Mouse (Mus musculus): ENCODE results near the gene Creld1. TPM values are rescaled to one million over a fixed set of nuclear protein-coding genes. Genes with fewer than 3 reads are reported as not detected.

Gene Creld1
- total and polyA plus RNA-seq, 3 experiments = 3.4 to 12.9 (median 4.3) TPM

DNA sequence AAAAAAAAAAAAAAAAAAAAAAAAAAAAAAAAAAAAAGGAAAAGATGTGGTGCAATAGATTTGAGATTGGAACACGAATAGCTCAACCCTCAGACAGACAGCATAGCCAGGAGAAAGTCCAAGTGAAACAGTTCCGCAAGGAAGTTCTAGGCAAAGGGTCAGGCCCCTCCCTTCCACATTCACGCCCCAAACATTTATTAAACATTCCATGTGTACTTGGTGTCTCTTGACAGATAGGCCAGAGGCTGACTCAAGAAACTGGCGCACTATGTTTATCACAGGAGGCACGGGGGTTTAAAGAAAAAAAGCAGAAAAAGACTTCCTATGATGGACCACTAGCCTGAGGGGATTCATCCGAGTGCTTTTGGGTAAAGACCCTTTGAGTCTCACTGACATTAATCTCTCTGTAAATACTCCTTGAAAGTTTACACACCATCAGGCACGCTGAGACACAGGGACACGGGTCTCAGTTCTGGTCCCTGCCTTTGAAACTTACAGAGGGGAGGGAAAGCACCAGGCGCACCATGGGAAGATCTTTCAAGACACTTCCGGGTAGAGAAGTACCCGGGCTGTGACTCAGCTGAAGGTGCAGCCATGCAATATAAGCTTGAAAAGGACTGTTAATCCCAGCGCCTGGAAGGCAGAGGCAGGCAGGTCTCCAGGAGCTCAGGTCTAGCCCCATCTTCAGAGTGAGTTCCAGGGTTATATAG is 44.2 kb upstream of the Creld1 start:
- Histone ChIP-seq H3K9me3 (replicated peaks; ENCODE audit: low read length) (no peaks in the 10 kb centered on the region), H3K27ac (ENCODE audit: insufficient read depth, low read depth) (no peak overlapping the region), H3K27me3 (replicated peaks) (no peaks in the 10 kb centered on the region), H3K79me2 (replicated peaks; ENCODE audit: control insufficient read depth, extremely low read depth, insufficient read depth, poor library complexity, severe bottlenecking) (peaks cover 13% of the 10 kb centered on the region), H3K4me2 (ENCODE audit: insufficient read depth, low read depth, poor library complexity, severe bottlenecking) (no peak overlapping the region), H3K4me1 (ENCODE audit: control insufficient read depth in 1 of 2, insufficient read depth in 2 of 2) (peaks cover 6 to 38% of the 10 kb centered on the region in 2 experiments), H3K4me3 (replicated peaks in 1 of 3; ENCODE audit: low read depth in 2 of 3, low read length in 2 of 3, poor library complexity in 1 of 3) (no peak overlapping the region), H3K9ac (ENCODE audit: insufficient read depth, low read depth) (no peak overlapping the region), H3K36me3 (replicated peaks in 1 of 2; ENCODE audit: control insufficient read depth in 1 of 2, insufficient read depth in 1 of 2, low read length in 1 of 2) (no peaks in the 10 kb centered on the region)
- dilution Hi-C loops (cut with MboI; ENCODE audit: extremely low pct_ligation_motif_present, extremely low pct_unique_long_range_greater_than_20kb, low sequenced_read_pairs) = no loop called here
- peak; percentile 57 for DNase-seq (ENCODE audit: extremely low read depth)
- in situ Hi-C loops (cut with MboI; ENCODE audit: low pct_ligation_motif_present, low pct_unique_long_range_greater_than_20kb, low sequenced_read_pairs) = no loop called here
- peak; percentile 75 for TF ChIP-seq ELF1 (IDR thresholded peaks at IDR 0.05; ENCODE audit: low read depth, low read length)
- no peak for TF ChIP-seq UBTF (IDR thresholded peaks at IDR 0.05; ENCODE audit: low read depth, low read length)

DNA sequence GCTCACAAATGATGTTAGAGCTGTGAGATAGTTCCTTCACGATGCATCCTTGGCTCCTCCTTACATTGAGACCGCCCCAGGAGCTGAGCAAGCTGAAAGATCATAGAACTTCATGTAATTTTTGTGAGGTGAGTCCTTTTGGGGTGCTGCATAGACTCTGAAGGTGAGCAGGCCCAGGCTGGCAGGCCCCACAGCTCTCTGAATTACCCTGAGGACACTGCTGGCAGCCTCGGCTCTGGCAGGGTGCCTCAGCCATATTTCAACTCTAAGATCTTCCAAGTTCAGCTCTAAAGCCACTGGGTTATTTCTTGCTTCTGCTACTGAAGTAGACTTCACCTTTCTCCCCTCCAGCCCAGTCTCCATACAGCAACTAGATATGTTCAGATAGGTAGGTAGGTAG is 42.4 kb upstream of the Creld1 start:
- peaks cover 13% of the 10 kb centered on the region for H3K79me2 ChIP-seq (replicated peaks; ENCODE audit: control insufficient read depth, extremely low read depth, insufficient read depth, poor library complexity, severe bottlenecking)
- dilution Hi-C loops (cut with MboI; ENCODE audit: extremely low pct_ligation_motif_present, extremely low pct_unique_long_range_greater_than_20kb, low sequenced_read_pairs) = no loop called here
- TF ChIP-seq MAZ (IDR thresholded peaks at IDR 0.05; ENCODE audit: low read depth, low read length) (no peak), USF1 (IDR thresholded peaks at IDR 0.05; ENCODE audit: low read depth, low read length) (no peak), EP300 (IDR thresholded peaks at IDR 0.05; ENCODE audit: low read length) (no peak), USF2 (conservative IDR thresholded peaks at IDR 0.05; ENCODE audit: low read depth, low read length) (no peak), JUND (conservative IDR thresholded peaks at IDR 0.05; ENCODE audit: low read depth, low read length) (no peak), KAT2A (IDR thresholded peaks at IDR 0.05; ENCODE audit: insufficient replicate concordance, low read length) (no peak), NELFE (IDR thresholded peaks at IDR 0.05; ENCODE audit: low read depth, low read length) (no peak), PAX5 (IDR thresholded peaks at IDR 0.05; ENCODE audit: low read length) (no peak), HCFC1 (IDR thresholded peaks at IDR 0.05; ENCODE audit: low read depth, low read length) (no peak), JUN (IDR thresholded peaks at IDR 0.05; ENCODE audit: insufficient read depth, low read depth, low read length) (no peak), E2F4 (IDR thresholded peaks at IDR 0.05; ENCODE audit: insufficient replicate concordance, low read depth, low read length) (no peak), MAFK (IDR thresholded peaks at IDR 0.05; ENCODE audit: insufficient replicate concordance, low read length) (no peak), IRF4 (IDR thresholded peaks at IDR 0.05; ENCODE audit: low read depth, low read length) (no peak), SMC3 (IDR thresholded peaks at IDR 0.05; ENCODE audit: low read depth, low read length) (no peak), BHLHE40 (IDR thresholded peaks at IDR 0.05; ENCODE audit: low read depth, low read length) (no peak), TCF12 (IDR thresholded peaks at IDR 0.05; ENCODE audit: low read depth, low read length) (no peak), CTCF (conservative IDR thresholded peaks at IDR 0.05 in 1 of 2, IDR thresholded peaks at IDR 0.05 in 1 of 2; ENCODE audit: low read depth in 2 of 2, low read length in 2 of 2) (no peak)
- no peak overlapping the region for H3K4me2 ChIP-seq (ENCODE audit: insufficient read depth, low read depth, poor library complexity, severe bottlenecking)
- no peak for DNase-seq (ENCODE audit: extremely low read depth)
- H3K9me3 ChIP-seq (replicated peaks; ENCODE audit: low read length) = no peaks in the 10 kb centered on the region
- peaks cover 3 to 10% of the 10 kb centered on the region in 2 experiments for H3K36me3 ChIP-seq (replicated peaks in 1 of 2; ENCODE audit: control insufficient read depth in 1 of 2, insufficient read depth in 1 of 2, low read length in 1 of 2)
- no peak overlapping the region for H3K4me3 ChIP-seq (replicated peaks in 1 of 3; ENCODE audit: low read depth in 2 of 3, low read length in 2 of 3, poor library complexity in 1 of 3)
- in situ Hi-C loops (cut with MboI; ENCODE audit: low pct_ligation_motif_present, low pct_unique_long_range_greater_than_20kb, low sequenced_read_pairs) = no loop called here
- no peaks in the 10 kb centered on the region for H3K27me3 ChIP-seq (replicated peaks)
- H3K9ac ChIP-seq (ENCODE audit: insufficient read depth, low read depth) = no peak overlapping the region
- H3K4me1 ChIP-seq (ENCODE audit: control insufficient read depth in 1 of 2, insufficient read depth in 2 of 2) = peaks cover 4 to 37% of the 10 kb centered on the region in 2 experiments
- no peak overlapping the region for H3K27ac ChIP-seq (ENCODE audit: insufficient read depth, low read depth)

Measured in CH12.LX (cell line).